Mouse (Mus musculus): ENCODE measurements around the gene Phospho2. TPM values are rescaled to one million over a fixed set of nuclear protein-coding genes. Genes with fewer than 3 reads are reported as not detected.

Phospho2 gene
- 903 TPM for polyA plus RNA-seq (2014; fragmentation: Illumina TruSeq; extraction: RNeasy Lipid Tissue Mini Kit (QIAGEN cat#74804); ENCODE audit: low read depth, low replicate concordance)

DNA sequence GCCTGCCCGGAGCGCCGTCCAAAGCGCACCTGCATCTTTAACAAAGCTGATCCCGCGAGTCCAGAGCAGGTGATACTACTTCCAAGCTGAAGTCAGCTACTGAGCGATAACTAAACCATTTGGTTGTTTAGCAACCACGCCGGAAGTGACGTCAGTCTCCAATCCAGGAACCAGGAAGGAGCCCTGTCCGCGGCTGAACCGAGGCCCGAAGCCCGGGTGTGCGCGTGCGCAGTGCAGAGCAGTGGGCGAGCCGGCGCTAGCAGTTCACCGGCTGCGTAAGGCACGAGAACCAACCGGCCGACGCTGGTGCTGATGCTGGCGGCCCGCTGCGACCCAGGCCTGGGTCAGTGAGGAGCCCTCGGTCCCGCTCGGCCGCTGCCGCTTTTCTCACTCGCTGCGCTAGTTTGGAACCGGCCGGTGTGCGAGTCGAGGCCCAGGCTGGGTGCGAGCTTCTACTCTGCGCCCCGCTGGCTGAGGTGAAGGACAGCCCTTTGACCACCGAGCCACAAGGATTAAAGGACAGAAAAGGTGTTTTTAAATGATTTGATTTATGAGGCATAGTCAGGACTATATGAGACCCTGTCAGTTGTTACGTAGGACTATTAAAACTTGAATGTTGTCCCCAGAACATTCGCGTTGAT, at the start of gene Phospho2, which contains the start of gene Ccdc173:
TSS of gene Phospho2 (plus strand) at position 195 of the 641 bp plus-strand sequence.
TSS of gene Ccdc173 (minus strand) at position 147 of the 641 bp plus-strand sequence.

DNA sequence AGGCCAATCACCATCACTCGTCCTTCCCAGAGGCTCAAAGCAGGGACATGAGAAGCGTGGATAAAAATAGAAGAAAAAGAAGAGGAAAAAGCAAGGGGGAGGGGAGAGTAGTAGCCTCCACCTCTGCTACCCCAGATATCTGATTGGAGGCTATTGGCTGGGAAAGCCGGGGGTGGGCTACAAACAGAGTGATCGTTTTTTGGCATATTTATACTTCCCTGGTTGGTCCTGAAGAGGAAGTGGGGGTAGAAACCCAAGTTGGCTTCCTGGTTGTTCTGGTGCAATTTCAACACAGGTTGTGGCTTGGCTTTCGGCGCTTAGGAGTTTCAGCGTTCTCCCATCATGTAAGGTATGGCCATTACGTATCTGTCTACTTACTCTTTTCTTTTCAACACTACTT, 32.3 kb downstream of the Phospho2 start, which contains the start of gene Klhl23:
TSS of gene Klhl23 (plus strand) at position 234 of the 400 bp plus-strand sequence.

Other genes with a start within 250 kb of the Phospho2 start
- 0.39 TPM for gene Lrp2, start 203.6 kb upstream of the Phospho2 start, polyA plus RNA-seq (2014; fragmentation: Illumina TruSeq; extraction: RNeasy Lipid Tissue Mini Kit (QIAGEN cat#74804); ENCODE audit: low read depth, low replicate concordance)
- 290 TPM for gene Bbs5, start 142.5 kb upstream of the Phospho2 start, polyA plus RNA-seq (2014; fragmentation: Illumina TruSeq; extraction: RNeasy Lipid Tissue Mini Kit (QIAGEN cat#74804); ENCODE audit: low read depth, low replicate concordance)
- gene Klhl41, start 119.5 kb upstream of the Phospho2 start, polyA plus RNA-seq (2014; fragmentation: Illumina TruSeq; extraction: RNeasy Lipid Tissue Mini Kit (QIAGEN cat#74804); ENCODE audit: low read depth, low replicate concordance): 7.3 TPM
- 35.7 TPM for gene Fastkd1, start 76.1 kb upstream of the Phospho2 start, polyA plus RNA-seq (2014; fragmentation: Illumina TruSeq; extraction: RNeasy Lipid Tissue Mini Kit (QIAGEN cat#74804); ENCODE audit: low read depth, low replicate concordance)
- gene Ppig, start 67.1 kb upstream of the Phospho2 start, polyA plus RNA-seq (2014; fragmentation: Illumina TruSeq; extraction: RNeasy Lipid Tissue Mini Kit (QIAGEN cat#74804); ENCODE audit: low read depth, low replicate concordance): 143 TPM
- gene Ccdc173, start within 50 bp of the Phospho2 start, polyA plus RNA-seq (2014; fragmentation: Illumina TruSeq; extraction: RNeasy Lipid Tissue Mini Kit (QIAGEN cat#74804); ENCODE audit: low read depth, low replicate concordance): 399 TPM
- 103 TPM for gene Klhl23, start 32.3 kb downstream of the Phospho2 start, polyA plus RNA-seq (2014; fragmentation: Illumina TruSeq; extraction: RNeasy Lipid Tissue Mini Kit (QIAGEN cat#74804); ENCODE audit: low read depth, low replicate concordance)
- 283 TPM for gene Ssb, start 71.9 kb downstream of the Phospho2 start, polyA plus RNA-seq (2014; fragmentation: Illumina TruSeq; extraction: RNeasy Lipid Tissue Mini Kit (QIAGEN cat#74804); ENCODE audit: low read depth, low replicate concordance)
- gene Mettl5, start 96.0 kb downstream of the Phospho2 start, polyA plus RNA-seq (2014; fragmentation: Illumina TruSeq; extraction: RNeasy Lipid Tissue Mini Kit (QIAGEN cat#74804); ENCODE audit: low read depth, low replicate concordance): 20.5 TPM
- gene Ubr3, start 107.6 kb downstream of the Phospho2 start, polyA plus RNA-seq (2014; fragmentation: Illumina TruSeq; extraction: RNeasy Lipid Tissue Mini Kit (QIAGEN cat#74804); ENCODE audit: low read depth, low replicate concordance): 37.1 TPM
- gene Myo3b, start 249.5 kb downstream of the Phospho2 start, polyA plus RNA-seq (2014; fragmentation: Illumina TruSeq; extraction: RNeasy Lipid Tissue Mini Kit (QIAGEN cat#74804); ENCODE audit: low read depth, low replicate concordance): 0.15 TPM

Measured in testis, adult 10 weeks (tissue).